Mouse (Mus musculus) gastrocnemius, postnatal 36 days (tissue): ENCODE results near the gene Ezh1. TPM values are rescaled to one million over a fixed set of nuclear protein-coding genes. Genes with fewer than 3 reads are reported as not detected.

Source experiments
- DNase-seq, 2 experiments: peaks; one replicate each; pipeline ENCODE4 v3.0.0; 2022
- intact Hi-C: fragments of 180-260 bp; cut with DNase I; formaldehyde crosslinking; loops from one replicate; pipeline ENCODE4 v1.15.1; 2025
- total RNA-seq, 2 experiments: library from RNA; stranded (reverse); gene quantifications; 2 replicates each; pipeline ENCODE4 v1.2.3; 2021

Gene Ezh1
- total RNA-seq, 2 experiments from 2014 or later = 20.5 to 23.8 TPM

DNA sequence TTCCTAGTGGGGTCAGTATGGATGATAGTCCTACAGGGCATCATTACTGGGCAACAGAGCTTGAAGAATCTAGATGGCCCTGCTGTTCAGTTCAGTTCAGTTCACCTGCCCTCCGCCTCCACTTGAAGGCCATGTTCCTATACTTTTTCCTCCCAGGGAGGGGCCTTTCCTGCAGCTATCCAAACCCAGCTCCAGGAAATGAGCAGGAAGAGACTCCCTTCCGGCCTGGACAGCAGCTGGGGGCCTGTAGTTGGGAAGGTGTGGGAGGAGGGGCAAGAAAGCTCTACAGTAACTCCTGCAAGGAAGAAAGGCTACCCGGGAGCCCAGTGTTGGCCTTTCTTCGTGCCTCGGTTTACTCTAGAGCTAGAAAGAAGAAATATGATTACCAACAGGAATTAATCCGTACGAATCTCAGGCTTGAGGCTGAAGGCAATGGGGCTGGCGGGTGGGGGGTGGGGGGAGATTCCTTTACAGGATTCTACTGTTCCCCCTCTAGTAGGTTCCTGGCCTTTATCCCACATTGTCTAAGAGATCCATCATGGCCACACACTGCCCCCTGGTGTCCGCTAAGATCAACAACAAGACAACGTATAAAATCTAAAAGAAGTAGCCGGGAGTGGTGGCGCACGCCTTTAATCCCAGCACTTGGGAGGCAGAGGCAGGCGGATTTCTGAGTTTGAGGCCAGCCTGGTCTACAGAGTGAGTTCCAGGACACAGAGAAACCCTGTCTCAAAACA lies 22.2 kb upstream of the Ezh1 start:
- intact Hi-C loops = loop anchor here (2.0 kb wide), 1 partner anchor 36 kb away; no protein-coding TSS in a partner anchor

DNA sequence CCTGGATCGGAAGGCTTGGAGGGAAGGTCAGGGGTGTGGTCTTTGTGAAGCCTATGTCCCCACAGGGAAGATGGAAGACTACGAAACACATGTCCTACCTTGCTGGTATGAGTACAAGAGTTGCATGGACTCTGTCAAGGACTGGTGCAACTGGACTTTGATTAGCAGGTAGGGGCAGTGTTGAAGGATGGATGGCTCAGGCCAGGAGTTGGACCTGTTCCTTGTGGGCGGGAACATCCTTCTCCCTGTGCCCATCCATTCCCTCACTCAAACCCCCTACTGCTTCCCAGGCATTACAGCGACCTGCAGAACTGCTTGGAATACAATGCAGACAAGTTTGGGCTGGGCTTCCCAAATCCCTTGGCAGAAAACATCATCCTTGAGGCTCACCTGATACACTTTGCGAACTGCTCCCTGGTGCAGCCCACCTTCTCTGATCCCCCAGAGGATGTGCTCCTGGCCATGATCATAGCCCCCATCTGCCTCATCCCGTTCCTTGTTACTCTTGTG lies 21.3 kb upstream of the Ezh1 start:
- DNase-seq = no peak
- intact Hi-C loops = loop anchor here (2.0 kb wide), 1 partner anchor 35 kb away; no protein-coding TSS in a partner anchor

More for the DNA sequence above, 22.2 kb upstream of the Ezh1 start:
- peak; percentile 36 to 55 for DNase-seq

DNA sequence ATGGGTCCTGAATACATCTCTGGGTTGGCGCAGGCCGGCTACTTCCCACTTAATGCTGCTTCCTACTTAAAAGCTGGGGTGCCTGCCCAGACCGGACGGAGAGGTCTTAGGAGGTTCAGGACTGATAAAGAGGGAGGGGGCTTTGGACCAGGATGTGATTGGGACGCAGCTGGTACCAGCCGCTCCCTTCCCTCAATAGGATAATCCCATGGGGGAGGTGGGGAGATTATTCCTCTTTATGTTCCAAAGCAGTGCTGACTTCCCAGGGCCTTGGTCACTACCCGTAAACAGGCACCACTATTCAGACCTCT lies 20.4 kb upstream of the Ezh1 start:
- intact Hi-C loops = no loop called here
- DNase-seq = no peak

DNA sequence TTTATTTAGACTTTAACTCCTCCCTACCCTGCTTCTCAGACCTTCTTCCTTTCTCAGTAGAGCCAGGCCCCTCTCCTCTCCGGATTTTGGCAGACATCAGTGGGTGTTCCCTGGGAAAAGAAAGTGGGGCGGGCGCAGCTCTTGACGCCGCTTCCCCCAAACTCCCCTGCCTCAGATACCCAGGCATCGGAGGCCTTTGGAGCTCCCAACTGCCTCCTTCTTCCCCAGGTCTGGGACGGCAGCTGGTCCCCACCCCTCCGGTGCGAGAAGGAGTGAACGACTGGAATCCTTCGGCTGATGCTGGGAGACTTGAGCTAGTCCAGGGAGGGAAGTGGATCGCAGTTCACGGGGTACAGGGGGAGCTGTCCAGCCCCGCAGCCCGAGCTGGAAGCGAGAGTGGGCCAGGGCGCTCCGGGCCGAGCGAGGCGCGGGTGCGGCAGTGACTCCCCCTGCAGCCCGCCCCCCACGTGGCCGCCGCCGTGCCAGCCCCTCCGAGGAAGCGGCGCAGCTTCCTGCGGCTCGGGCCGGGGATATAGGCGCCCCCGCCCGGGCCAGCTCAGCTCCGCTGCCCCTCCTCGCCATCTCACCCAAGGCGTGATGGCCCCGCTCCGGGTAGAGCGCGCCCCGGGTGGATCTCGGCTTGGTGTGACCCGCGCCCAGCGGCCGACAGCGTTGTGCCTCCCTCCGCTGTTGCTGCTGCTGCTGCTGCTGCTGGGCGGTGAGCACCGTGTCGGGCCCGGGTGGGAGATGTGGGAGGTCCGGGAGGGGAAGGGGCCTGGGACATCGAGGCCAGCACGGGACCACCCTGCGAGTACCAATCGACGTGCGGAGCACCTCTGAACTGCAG lies 19.8 kb upstream of the Ezh1 start, which contains the start of gene Ramp2:
TSS of gene Ramp2 (plus strand) at position 174 of the 847 bp plus-strand sequence.
- intact Hi-C loops = no loop called here
- peak; percentile 59 to 64 for DNase-seq

DNA sequence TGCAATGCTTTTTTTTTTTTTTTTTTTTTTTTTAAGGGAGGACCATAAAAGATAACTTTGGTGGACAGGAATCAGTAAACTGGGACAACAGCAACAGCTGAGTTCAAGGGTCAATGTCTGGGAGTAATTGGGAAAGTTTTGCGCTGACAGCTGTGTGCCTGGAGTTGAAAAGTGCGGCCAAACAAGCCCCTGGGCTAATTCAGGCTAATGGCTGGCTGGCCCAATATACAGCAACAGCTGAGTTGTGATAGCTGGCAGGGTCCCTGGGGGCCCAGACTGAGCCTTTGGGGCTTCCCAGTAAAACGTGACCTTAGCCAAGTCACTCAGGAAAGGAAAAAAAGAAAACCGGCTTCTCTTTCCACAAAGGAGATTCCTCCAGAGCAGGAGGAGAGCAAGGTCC lies 18.8 kb upstream of the Ezh1 start:
- peak in 1 of 2 experiments; percentile 61 for DNase-seq

DNA sequence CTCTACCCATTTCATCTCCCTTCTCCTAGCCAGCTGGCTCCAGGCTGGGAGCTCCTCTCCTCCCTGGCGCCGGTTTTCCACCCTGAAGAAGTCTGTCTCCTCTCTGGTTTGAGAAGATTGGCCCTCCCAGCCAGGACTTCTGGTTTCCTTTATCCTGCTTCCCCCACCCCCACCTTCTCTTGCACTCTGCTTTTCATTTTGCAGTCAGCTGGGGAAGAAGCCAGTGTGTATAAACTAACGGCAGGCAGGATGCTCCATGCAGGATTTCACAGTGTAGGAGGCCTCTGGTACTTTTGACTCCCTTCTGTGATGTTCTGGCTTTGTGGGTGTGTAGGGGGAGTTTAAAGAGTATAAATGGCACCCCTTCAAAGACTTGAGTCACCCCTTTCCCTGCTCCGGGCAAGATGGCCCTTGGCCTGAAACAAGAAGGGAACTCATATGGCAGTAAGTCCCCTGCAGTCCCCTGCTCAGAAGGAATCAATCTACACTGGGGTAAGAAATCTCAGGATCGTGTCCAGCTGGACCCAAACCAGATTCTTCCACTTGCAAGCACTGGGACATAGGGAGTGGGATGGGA lies 11.9 kb upstream of the Ezh1 start:
- intact Hi-C loops = no loop called here
- no peak for DNase-seq

More for the DNA sequence above, 18.8 kb upstream of the Ezh1 start:
- intact Hi-C loops = no loop called here

DNA sequence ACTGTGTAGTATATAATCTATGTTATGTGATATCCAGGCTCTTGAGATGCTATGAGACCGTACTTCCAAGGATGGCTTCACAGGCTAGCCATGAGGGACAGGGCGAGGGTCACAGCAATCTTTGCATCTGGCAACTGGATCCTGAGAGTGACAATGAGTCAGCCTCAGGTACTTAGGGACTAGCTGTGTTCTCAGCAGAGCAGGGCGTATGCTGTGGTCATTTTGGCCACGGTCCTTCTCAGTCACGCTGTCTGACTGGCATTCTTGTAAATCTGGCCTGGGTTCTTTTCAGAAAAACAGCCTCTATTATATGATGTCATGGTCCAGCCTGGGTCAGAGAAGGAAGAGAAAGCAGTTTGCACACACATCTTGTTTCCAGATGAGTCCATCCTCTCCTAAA lies 10.5 kb upstream of the Ezh1 start:
- intact Hi-C loops = no loop called here
- DNase-seq = no peak

DNA sequence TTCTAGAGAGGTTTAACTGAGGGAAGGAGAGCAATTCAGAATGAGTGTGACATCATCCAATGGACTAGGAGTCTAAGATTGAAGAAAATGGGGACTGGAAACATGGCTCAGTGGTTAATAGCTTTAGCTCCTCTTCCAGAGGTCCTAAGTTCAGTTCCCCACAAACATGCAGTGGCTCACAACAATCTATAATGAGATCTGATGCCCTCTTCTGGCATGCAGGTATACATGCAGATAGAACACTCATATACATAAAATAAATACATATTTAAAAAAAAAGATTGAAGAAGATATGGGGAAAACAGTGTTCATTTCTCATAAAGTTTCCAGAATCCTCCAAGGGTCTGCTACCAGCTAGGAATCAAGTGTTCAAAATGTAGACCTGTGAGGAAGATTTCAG lies 9.2 kb upstream of the Ezh1 start:
- no peak for DNase-seq
- intact Hi-C loops = no loop called here

DNA sequence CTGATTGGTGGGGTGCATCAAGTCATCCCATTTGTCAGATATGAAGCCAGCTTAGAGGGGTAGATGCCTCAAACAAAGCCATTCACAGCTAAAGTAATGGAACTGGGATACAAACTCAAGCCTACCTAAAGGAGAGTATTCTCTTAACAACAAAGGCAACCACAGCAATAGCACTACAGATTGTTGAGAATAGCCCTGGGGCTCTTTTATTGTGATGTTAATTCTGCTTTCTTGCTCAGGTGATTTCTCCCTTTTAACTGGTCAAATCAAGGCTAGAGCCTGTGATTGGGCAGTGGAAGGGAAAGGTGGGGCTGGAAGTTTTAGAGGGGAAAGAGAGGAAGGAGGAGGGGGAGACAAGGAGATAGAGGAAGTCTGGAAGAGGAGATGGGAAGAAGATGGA lies 7.9 kb upstream of the Ezh1 start:
- intact Hi-C loops = no loop called here
- DNase-seq = no peak

DNA sequence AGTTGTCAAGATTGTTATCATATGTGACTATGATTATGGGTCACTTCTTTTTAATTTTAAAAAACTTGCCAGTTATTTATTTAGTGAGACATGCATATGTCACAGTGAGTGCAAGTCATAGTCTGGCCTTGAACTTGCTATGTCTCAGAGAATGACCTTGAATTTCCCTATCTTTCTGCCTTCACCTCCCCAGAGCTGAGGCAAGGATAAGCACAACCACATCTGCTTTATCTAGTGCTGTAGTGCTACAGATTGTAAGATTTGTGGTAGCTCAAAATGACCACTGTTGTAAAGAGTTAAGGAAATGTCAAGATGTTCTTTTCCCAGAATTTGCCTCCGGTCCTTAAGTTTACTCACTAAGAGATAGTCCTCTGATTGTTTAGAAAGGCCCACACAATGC lies 7.0 kb upstream of the Ezh1 start:
- DNase-seq = no peak
- intact Hi-C loops = no loop called here

DNA sequence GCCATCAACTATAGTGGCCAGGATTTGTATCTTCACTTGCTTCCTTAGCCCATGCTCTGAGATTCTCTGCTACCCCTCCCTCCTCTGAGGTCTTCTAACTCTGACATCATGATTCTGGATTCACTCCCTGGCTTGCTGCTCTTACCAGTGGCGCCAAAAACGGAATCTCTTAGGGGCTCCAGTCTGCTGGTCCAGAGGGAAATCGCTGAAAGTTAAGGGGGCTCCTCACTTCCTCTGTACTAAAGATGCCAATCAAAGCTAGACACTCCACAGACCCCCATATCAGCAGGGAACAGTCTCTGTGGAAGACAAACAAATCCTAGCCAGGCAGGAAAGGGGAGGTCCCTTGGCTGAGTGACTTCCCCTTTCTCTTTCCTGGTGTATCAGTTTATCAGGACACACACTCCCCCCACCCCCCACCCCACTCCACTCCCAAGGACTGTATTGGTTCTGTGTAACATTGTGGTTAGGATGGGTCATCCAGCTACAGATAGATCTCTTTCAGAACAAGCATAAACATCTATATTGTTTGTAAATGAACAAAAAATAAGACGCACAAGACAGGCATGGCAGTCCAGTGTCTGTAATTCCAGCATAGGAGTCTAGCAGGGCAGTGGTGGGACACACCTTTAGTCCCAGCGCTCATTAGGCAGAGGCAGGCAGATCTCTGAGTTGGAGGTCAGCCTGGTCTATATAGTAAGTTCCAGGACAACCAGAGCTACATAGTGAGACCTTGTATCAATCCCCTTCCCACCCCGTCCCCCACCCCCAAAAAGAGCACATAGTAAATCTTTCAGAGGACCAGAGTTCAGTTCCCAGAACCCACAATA lies 6.0 kb upstream of the Ezh1 start:
- intact Hi-C loops = no loop called here
- peak; percentile 24 to 54 for DNase-seq

DNA sequence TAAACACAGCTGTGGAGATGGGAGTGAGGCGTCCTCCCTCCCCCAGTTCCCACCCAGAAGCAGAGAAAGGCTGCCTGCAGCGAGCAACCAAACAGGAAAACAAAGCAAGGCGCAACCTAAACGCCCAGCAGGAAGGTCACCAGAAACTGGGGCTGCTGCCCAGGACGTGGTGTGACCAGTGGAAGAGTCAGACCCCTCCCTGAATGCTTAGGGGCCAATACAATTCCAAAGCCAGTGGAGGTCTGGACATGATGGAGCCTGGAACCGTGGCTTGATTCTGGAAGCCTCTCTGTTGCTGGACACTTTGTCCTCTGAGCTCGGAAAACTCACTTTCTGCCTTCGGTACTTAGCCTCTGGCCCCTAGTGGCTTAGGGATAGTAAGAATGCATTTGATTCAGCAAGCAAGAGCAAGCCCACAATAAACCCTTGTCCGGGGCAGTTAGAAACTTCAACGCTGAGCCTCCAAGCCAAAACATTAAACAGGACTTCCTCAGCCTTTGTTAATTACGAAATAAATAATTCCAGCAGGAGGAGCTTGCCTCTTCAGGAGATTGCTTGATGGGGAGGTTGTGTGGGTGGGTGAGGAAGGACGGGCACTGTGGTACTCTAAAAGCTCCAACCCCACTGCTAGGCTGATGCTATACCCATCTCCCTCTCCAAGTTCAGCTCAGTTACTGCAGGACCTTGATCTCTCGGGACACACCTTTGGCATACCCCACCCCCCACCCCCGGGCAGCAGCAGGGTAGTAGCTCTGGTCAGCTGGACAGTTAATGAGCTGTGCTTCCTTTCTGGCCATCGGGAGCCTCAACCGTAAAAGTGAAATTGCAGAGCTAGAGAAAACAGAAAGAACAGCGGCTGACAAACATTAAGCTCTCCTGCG lies 5.0 kb upstream of the Ezh1 start:
- intact Hi-C loops = no loop called here
- DNase-seq = peak; percentile 69 to 83

DNA sequence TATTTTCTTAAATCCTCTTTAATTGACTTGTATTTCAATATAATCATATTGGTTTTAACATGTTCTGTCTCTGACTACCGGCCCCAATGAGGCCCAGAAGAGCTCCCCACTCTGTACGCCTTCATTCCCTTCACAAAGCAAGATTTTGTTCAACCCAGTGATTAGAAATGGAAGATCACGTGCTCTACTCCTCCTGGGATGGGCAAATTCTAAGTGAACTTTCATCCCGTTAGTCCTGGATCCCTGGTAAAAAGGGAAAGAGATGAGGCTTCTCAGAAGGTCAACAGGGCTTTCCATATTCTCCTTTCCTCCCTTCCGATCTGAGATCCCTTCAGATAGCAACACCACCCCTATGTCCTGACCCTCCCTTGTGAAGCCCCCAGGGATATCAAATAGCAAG lies 4.3 kb upstream of the Ezh1 start:
- intact Hi-C loops = no loop called here

DNA sequence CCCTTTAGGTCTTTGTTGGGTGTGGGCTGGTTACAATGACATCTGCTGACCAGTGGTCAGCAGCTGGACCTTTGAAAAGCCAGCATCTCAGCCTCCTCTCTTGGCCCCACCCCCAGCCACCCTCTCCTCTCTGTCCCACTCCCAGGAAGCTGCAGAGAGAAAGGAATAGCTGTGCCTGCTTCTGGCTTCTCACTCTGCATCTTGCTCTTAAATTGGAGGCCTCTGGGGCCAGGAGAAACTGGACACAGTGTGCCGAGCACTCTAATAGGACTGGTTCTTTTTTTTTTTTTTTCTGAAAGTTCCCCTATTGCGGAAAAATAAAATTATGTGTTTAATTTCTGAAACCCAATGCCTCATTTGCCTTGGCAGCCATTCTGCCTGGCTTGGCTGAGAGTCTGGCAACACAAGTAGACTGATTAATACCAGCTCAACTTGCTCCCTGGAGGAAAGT lies 3.8 kb upstream of the Ezh1 start:
- intact Hi-C loops = no loop called here
- DNase-seq = peak; percentile 47 to 79

More for the DNA sequence above, 4.3 kb upstream of the Ezh1 start:
- DNase-seq = no peak

DNA sequence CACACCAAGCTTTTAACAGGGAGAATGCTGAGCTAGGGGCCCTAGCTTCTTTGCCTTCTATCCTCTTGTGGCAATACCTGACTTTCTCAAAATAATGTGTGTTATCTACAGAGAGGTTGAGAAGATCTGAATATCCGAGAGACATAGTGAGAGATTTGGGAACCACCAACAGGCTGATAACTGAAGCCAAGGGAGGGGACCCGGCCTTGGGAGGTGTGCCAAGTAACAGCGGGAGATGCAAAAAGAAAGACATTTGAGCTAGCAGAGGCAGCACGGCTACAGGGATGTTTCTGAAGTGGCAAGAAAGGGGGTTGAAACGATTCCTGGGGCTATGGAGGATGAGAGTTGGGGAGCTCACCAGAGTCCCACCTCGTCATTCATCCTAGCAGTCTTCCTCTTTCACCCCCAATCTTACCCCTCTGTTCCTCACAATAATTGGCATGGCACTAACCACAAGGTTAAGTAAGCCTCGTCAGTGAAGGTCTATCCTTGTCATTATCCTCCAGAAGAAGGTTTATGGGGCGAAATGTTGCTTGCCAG lies 3.2 kb upstream of the Ezh1 start:
- intact Hi-C loops = no loop called here
- DNase-seq = peak in 1 of 2 experiments; percentile 72

DNA sequence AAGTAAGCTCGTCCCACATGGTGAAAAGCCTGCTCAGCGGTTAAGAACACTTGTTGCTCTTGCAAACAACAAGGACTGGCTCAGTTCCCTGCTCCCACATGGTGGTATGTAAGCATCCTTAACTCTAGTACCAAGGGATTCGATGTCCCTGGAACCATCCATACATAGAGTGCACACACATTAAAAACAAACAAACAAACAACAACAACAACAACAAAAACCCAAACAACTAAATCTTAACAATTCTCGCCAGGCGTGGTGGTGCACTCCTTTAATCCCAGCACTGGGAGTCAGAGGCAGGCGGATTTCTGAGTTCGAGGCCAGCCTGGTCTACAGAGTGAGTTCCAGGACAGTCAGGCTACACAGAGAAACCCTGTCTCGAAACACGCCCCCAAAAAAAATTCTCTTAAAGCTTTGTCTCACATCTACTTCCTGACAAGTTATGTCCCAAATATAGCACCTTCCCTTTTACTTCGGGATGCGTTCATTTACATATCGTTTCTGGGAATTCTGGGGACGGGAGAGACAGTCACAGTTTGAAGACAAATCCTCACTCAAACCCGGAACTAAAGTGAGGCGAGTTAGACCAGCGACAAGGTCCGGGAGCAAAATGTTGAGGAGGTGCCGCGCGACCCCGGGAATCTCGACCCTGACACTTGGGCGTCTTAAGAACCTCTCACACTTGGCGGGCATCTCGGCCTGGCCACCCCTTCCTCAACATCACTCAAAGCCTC lies 765 bp downstream of the Ezh1 start:
- no peak for DNase-seq
- intact Hi-C loops = no loop called here

DNA sequence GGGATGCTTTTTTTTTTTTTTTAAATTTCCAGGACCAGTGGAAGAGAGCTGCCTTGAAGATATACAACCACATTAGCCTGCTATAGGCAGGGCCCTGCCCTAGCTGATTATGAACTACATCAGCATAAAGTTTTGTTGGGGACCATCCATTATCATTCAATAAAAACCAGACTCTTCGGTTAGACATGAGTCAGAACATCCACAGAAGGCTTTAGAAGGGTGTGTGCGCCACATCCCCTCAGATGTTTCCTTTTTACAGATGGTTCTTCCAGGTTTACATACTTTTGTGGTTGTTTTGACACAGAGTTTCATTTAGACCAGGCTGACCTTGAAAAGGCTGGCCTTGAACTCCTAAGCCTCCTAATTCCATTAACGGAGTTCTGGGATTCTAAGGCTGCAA lies 1.9 kb downstream of the Ezh1 start:
- no peak for DNase-seq
- intact Hi-C loops = no loop called here

DNA sequence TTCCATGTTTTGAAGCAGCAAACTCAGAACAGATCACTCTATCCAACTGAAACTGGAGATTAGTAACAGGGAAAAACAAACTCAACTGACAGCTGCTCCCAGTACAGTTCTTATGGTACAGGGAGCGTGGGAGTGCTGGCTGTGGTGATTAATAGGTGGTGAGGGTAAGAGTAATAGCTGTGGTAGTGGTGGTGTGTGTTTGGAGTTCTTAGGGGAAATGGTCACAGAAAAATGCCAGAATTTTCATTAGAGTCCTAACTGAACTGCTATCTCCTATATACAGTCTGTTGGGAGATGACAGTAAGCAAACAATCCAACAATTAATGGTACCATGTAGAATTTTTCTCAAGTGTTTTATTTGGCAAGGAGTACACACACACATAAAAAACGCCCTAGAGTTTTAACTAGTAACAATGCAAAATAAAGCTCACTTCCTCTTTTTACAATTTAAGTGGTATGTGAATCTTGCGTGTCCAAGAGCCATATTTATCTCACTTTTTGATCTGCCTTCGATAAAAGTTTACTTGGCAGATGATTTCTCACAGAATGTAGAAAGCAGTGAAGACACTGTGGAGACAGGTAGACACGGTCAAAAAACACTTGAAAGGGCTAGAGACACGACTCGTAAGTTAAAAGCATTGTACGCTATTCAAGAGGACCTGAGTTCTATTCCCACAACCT lies 4.8 kb downstream of the Ezh1 start:
- intact Hi-C loops = no loop called here
- no peak for DNase-seq
